Mouse (Mus musculus): Measurements from ENCODE around the gene Slc16a1. TPM values are rescaled to one million over a fixed set of nuclear protein-coding genes. Genes with fewer than 3 reads are reported as not detected.

Gene Slc16a1
- total and polyA plus RNA-seq, 3 experiments: 18.4 to 60.9 (median 51.5) TPM

DNA sequence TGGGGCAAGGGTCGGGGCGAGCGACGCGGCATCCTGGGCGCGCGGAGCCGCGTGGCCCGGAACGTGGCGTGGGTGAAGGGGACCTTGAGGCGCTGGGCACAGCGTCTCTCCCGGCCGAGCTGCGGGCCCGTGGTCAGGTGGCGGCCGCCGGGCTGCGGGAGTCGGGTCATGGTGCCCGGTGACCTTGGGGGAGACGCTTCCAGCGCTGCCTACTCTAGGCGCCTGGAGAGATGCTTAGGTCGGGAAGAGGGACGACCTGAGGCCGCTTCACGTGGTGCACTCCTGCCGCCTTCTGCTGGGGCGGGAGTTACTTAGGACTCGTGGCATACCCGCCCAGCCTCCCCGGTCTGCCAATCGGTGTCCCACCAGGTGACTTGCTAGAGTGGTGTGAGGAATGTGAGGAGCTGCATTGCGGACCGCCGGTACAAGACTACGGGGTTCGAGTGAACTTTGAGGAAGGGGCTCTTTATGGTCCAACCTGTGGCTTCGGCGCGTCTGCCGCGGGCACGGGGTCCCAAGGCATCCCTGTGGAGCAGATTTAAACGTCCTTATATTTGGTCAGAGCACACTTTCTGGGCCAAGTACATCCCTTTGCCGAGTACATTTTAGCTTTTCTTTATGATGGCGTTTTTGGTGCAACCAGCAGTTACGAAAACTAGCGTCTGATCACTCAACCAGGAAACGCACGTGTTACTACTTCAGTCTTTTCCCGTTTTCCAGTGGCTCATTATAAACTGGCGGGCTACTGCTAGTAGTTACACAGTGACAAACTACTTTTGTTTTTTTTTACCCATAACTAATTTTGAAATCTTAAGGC, 672 bp downstream of the Slc16a1 start:
- peak; percentile 74 for DNase-seq

DNA sequence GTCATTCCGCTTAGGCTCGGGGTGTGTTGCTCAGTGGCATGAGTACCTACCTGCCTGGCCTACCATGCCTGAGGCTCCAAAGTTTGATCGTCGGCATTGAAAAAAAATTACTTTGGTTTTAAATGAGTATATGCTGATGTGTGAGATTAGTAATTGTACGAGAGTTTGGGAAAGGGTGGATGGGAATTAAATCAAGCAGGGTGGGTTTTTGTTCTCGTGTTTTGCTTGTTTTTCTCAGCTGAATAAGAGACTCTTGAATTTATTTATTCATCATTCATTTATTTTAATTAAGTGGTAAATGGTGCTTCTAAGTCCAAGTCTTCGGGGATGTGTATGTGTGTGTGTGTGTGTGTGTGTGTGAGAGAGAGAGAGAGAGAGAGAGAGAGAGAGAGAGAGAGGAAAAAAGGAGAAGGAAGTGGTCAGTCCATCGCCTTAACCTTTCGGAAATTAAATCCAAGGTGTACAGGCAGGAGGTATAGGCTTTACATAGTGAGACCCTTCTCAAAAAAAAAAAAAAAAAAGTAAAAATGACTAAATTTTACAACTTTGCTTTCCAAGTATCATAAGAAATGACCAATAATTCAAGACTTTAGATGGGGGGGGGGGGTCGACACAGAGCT, 1.4 kb downstream of the Slc16a1 start:
- DNase-seq: no peak

DNA sequence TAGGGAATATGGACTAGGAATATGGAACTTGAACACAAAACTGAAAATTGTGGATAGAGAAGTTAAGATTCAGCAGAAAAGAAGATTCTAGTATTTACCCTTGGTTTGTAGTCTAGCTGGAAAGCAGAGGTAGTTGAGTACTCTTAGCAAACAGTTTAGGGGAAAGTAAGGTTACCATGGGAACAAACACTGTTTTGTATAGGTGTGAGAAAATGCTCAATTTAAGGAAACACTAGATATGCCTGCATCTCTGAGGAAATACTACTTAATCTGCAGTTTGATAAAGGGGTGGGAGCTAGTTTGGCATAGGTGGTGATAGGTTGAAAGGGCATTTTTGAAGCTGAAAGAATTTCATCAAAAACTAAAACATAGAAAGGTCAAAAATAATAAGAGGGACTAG, 2.4 kb downstream of the Slc16a1 start:
- no peak for DNase-seq

DNA sequence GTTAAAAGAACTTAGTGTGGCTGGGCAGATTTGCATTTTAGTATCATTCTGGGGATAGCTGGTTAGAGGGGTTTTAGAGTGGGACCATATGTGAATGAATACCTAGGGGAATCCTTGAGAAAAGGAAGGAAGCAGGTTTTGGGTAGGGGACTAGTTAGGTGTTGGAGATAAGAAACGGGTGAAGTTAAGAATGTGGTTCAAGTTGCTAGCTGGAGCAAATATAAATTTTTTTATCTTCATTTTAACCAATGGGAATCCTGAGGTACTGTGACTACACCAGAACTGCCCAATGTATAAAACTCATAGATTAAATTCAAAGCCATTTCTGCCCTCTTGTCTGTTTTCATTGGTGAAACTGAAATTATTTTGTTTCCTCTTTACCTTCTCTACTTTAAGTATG, 2.8 kb downstream of the Slc16a1 start:
- DNase-seq: no peak

DNA sequence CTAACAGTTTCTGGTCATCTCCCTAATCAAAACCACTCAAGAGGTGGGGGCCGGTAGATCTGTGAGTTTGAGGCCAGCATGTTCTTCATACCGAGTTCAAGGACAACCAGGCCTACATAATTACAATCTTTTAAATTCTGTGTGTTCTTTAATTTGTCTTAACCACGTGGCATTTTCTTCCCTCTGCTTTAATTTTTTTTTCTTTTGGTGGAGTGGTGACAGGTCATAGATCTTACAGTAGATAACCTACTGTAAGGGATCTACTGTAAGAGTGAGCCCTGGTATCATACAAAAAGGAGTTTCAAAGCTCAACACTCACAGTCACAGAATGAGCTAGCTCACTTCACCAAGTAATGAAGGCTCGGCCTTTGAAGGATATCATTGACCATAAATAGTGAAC, 4.6 kb downstream of the Slc16a1 start:
- DNase-seq: no peak

DNA sequence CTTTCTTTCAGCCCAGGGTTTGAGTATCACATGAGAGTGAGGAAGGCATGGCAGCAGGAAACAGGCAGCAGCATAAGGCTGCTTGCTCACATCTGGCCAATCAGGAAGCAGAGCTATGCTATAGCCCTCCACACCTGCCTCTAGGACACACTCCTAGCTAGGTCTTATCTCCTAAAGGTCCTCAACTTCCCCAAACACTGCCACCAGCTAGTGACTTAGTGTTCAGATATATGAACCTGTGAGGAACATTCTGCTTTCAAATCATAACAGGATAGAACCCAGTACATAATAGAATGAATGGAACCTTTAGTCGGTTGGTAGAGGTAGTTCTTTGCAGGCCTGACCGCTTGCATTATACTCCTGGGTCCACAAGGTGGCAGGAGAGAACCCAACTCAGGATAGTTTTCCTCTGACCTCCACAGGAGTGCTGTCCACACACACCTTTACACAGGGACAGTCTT, 5.4 kb downstream of the Slc16a1 start:
- peak; percentile 67 for DNase-seq

DNA sequence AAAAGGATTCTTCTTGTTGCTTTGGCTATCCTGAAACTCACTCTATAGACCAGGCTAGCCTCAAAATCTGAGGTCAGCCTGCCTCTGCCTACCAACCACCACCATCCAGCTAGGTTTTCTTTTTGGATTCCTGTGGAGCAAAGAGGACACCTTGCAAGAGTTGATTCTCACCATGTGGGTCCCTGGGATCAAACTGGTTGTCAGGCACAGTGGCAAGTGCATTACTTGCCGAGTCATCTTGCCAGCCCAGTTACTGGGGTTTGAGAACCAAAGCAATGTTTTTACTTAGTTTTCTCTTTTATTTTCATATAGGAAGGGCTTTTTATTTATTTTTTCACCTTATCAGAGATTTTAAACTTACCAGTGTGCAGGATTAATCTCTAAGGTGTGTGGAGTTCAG, 5.9 kb downstream of the Slc16a1 start:
- DNase-seq: no peak

DNA sequence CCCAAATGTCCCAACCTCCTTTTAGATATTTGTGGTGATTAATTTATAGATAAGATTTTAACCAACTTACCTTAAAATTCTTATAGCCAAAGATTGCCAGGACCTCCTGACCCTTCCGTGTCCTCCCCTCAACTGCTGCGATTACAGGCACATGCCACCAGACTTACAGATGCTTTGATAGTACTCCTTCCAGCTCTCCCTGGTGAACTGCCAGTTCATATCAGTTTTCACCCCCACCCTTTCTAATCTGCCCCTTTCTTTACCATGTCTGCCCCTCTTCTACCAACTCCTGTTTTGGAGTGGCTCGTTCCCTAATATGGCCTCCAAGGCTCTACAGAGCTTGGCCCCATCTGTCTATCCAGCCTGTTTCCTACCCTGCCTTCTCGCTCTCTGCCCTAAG, 15.8 kb downstream of the Slc16a1 start:
- DNase-seq: no peak

DNA sequence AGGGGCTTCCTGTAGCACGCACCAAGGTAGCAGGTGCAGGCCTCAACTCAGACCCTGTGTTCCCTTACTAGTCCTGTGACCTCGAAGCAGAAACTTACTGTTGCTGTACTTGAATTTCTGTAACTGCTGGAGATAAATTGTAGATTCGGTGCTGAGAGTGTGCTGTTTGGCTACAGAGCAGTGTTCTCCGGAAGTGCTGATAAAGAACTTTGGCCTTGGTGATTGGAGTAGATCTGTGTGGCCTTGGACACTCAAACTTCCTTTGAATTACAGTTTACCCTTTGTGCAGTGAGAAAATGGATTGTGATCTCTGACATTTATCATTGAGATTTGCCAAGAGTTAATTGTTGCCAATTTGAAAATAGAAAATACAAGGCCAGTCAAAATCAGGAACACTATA, 16.5 kb downstream of the Slc16a1 start:
- peak; percentile 59 for DNase-seq

DNA sequence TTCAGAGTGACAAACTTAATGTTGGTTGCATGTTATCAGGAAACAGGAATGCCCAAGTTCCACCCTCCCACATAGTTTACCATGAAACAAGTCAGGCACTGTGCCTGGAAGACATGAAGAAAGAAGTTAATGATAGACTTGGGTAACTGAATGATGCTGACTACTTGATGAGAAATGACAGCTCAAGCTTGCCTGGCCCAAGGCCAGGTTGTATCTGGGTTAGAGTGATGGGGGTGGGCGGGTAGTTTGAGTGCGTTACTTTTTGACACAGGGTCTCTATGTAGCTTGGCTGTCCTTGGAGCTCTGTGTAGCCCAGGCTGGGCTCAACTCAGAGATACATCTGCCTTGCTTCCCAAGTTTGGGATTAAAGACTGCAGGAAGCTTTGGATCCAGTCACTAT, 20.2 kb downstream of the Slc16a1 start:
- DNase-seq: no peak

DNA sequence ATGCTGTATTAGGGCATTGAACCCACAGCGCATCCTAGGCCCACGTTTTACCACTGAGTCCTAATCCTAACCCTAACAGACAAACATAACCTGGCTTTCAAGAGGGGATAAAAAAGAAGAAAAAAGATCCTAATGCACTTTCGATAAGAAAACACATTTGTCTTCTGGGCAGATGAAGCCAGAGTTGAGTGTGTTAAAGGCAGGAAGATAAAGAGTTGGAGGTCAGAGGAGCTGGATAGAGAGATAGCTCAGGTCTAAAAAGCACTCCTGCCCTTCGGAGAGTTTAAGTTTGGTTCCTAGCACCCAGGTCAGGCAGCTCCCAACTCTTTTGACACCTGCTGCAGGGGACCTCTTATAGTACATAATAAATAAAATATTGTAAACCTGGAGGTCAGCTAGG, 21.3 kb downstream of the Slc16a1 start:
- no peak for DNase-seq

DNA sequence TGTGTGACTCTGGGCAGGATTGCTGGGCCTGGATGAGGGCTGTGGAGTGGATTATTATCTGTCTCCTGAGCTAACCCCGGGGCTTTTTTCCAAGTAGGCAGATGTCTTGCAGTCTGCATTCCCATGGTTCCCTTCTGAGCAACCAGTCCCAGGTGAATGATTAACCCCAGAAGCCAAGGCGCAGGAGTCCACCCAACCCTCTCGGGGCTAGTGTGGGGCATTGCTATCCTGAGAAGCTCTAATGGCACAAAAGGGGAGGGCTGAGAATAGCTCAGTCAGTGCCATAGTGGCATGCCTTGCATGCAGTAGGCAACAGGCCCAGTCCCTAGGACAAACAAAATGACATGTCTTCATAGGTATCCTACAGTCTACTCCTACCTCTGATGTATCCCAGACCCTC, 22.1 kb downstream of the Slc16a1 start:
- DNase-seq: no peak

DNA sequence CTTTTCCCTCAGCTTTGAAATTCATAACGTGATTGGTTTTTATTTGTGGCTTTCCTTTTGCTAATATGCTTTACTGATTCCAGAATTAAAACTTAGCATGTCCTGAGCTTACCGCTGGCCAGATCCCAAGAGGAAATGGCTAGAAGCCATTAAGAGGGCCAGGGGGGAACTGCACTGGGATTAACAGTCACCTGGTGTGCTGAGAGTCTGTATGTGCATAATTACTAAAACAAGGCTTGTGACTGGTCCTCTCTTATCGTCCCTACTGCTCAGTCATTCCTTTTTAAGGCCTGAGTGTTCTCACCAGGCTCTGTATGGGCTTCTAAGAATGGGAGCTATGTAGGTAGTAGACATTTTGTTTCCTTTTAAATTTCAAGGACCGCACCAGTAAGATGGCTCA, 23.5 kb downstream of the Slc16a1 start:
- no peak for DNase-seq

DNA sequence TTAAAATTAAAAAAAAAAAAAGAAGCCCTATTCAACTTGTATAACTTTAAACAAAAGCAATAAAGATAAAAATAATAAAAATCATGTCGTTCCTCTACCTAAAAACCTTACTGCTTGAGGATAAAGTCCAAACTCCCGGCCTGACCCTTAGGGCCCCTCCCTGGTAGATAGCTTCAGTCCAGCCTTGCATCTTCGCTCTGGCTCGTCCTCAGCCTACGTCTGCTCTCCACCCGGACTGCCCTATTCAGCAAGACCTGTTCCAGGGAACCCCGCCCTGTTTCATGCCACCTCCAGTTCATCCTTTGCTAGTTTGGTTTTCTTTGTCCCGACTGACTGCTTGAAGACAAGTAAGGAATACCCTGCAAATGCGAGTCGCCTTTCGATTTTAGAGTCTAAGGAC, 24.5 kb downstream of the Slc16a1 start:
- no peak for DNase-seq

DNA sequence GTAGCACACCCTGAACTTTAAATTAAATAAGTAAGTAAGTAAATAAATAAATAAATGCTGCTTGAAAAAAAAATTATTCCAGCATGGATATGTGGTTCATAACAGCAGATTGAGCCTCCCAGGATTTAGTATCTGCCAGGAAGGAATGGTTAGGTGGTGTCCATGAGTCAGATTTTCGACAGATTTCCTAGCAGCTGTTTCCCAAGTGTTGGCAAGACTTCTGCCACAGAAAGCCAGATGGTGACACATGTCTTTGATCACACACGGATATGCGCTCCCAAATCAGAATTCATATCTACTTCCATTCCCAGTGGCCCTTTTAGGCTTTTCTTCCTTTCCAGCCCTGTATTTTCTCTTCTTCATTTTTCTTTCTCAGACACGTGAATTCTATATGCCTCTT, 28.5 kb downstream of the Slc16a1 start:
- peak; percentile 65 for DNase-seq

DNA sequence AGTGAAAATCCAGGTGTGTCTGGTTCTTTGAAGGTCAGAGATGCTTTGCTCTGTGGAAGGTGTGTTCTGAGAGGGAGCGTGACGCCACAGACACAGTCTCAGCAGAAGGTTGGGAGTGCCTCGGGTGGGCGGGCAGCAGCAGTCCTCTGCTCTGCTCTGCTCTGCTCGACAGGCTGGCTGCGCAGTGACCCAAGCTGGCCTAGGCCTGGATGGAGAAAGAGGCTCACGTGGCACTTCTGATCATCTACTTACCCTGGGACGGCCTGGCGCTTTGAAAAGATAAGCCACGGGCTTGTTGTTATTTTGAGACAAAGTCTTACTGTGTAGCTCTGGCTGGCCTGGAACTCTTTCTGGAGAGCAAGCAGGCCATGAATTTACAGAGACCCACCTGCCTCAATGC, 29.0 kb downstream of the Slc16a1 start:
- DNase-seq: no peak

DNA sequence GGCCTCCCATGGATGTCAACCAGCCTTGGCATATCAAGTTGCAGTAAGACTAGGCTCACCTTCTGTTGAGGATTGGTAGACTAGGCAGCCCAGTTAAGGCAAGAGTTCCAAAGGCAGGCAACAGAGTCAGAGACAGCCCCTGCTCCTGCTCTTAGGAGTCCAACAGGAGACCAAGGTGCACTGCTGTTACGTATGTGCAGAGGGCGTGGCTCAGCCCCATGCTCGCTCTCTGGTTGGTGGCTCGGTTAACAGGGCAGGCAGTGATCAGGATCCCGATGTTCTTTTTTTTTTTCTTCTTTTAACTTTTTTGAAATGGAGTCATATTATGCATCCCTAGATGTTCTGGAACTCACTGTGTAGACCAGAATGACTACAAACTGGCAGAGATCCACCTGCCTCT, 30.5 kb downstream of the Slc16a1 start:
- DNase-seq: no peak

DNA sequence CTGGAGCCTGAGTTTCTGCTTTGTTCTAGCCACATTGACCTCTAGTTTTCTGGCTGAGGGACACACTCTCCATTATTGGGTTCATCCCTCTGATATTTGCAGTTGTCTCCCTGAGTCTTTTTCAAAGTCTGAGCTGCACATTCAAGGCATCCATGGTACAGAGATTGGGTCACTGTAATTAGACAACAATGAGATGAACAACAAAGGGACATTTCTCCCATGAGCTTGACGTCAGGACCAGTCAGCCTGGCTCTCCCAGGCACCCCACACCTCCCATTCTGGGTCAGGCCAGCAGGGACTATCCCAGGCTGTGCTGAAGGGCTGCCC, 31.4 kb downstream of the Slc16a1 start:
- no peak for DNase-seq

DNA sequence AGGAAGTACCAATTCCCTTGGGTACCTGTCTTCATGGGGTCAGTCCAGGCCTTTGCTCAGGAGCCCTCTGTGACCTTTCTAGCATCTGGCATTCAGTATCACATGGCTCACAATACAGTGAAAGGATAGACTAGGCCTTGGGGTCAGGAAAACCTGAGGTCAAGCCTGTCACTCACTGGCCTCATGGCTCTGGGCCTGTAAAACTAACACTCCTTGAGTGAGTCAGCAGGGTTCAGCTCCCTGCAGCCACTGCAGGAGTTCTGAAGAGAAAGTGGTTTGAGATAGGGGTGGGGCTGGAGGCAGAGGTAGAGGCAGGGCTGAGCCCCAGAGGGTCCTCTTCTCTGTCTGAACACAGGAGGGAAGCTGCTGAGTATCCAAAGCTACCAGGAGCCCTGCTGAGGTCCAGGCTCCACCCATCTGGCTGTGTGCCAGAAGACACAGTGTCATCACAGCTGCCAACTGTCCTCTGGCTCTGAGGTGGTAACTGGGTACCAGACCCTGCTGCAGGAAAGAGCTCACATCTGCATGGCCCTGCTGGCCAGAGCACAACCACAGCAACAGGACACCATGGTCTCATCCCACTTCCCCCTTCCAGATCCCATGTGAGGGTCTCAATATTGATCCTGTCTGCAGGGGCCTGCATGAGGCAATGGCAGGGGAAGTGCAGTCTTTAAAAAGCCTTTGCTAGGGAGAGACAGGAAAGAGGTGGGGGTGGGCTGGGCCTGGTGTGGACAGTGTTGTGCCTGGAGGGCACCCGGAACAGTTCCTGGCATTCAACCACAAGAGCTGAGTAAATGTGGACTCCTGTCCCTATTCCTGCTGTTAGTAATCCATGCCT, 31.9 kb downstream of the Slc16a1 start:
- peak; percentile 62 for DNase-seq

DNA sequence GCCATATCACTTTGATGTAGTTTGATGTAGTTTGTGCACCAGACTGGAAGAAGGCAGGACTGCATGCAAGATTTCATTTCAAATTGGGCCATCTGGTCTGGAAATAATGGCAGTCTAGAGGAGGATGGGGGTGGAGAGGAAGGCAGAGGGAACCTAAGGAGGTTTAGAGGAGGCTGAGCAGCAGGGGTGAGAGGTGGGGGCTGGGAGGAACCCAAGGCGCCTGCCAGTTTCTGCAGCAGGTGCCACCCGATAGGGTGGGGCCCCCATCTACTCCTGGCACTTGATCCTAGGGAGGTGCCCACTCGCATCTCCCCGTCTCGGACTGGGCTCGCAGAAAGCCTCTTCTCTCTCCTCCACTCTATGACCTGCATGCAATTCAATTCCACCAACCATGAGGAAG, 33.1 kb downstream of the Slc16a1 start:
- DNase-seq: no peak

DNA sequence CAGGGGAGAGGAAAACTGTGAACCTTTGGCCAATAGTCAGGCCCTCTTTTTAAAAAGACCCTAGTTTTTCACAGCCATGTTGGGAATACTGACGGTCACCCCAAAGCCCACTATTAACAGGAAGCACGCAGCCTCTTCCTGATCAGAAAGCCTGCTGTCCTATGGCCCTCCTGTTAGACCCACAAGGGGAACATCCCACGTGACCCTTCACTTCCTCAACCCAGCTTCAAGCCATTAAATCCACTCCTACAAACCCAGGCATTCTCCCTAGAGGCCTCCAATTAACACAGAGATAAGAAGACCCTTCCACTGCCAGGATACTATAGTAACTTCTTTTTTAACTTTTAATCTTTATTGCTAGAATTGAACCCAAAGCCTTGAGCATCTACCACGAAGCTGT, 33.6 kb downstream of the Slc16a1 start:
- DNase-seq: no peak

DNA sequence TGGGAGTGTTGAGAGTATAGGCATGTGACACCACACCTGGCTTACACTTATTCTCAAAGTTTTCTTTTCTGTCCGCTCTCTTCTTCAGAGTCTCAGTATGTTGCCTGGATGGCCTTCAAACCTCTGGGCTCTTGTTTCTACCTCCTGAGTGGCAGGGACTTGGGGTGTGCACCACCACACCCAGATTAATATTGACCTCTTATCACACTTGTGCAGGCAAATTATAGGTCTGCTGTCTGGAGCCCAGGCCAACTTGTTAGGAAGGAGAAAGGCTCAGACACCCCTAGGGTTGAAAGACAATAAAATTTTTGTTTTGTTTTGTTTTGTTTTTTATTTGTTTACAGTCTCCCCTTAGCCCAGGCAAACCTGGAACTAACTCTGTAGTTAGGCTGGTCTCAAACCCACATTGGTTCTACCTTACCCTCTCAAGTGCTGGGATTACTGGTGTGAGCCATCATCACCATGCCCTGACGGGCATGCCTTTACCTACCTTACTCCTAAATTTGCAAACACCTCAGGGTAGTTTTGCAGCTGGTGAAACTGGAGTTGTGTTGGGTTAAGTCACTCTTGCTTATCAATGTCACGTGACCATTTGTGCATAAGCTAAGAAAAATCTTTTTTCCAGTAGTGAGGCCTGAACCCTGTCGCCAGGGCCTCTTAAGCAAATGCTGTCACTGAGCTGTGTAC, 35.3 kb downstream of the Slc16a1 start:
- no peak for DNase-seq

Data from adrenal gland, adult 2 months (tissue).